Mouse (Mus musculus): Measurements from ENCODE around the gene Evi5l. TPM values are rescaled to one million over a fixed set of nuclear protein-coding genes. Genes with fewer than 3 reads are reported as not detected.

Gene Evi5l
- polyA plus RNA-seq, 1 experiment from 2014 or later = 18.3 TPM

GRCm38 (mm10) chr8:4245737-4246136 lies 79.4 kb downstream of the Evi5l start:
- H3K4me1 ChIP-seq (ENCODE audit: control insufficient read depth, insufficient read depth, low read length) = no peaks in the 10 kb centered on the region; the same call in 1 of the 2 replicates
- H3K4me2 ChIP-seq (replicated peaks; ENCODE audit: low read depth, low read length) = no peak overlapping the region
- H3K36me3 ChIP-seq (ENCODE audit: control insufficient read depth, insufficient read depth, low read length) = peaks cover 77% of the 10 kb centered on the region
- WGBS = 85% methylated on average over 13 of the region's 13 CpGs
- H3K27me3 ChIP-seq (ENCODE audit: control insufficient read depth, insufficient read depth, low read length) = no peaks in the 10 kb centered on the region
- no peak for ATAC-seq (ENCODE audit: low FRiP score, low TSS enrichment)
- no peak overlapping the region for H3K27ac ChIP-seq (ENCODE audit: low read depth, low read length)
- no peak overlapping the region for H3K9ac ChIP-seq (ENCODE audit: low read depth, low read length)
- H3K4me3 ChIP-seq (ENCODE audit: low read length) = no peak overlapping the region
- H3K9me3 ChIP-seq (ENCODE audit: control insufficient read depth, low read length) = no peaks in the 10 kb centered on the region

- H3K4me1 ChIP-seq (ENCODE audit: control insufficient read depth, insufficient read depth, low read length) = no peaks in the 10 kb centered on the region; the same call in 1 of the 2 replicates
- no peaks in the 10 kb centered on the region for H3K9me3 ChIP-seq (ENCODE audit: control insufficient read depth, low read length)
- WGBS = 91% methylated on average over 8 of the region's 8 CpGs
- peaks cover 63% of the 10 kb centered on the region for H3K36me3 ChIP-seq (ENCODE audit: control insufficient read depth, insufficient read depth, low read length)
- H3K4me3 ChIP-seq (ENCODE audit: low read length) = no peak overlapping the region
- no peaks in the 10 kb centered on the region for H3K27me3 ChIP-seq (ENCODE audit: control insufficient read depth, insufficient read depth, low read length)
- no peak overlapping the region for H3K27ac ChIP-seq (ENCODE audit: low read depth, low read length)
- no peak overlapping the region for H3K9ac ChIP-seq (ENCODE audit: low read depth, low read length)
- no peak for ATAC-seq (ENCODE audit: low FRiP score, low TSS enrichment)
- H3K4me2 ChIP-seq (replicated peaks; ENCODE audit: low read depth, low read length) = no peak overlapping the region
Observed at GRCm38 (mm10) chr8:4247241-4247640, 80.9 kb downstream of the Evi5l start.

- Histone ChIP-seq H3K4me3 (ENCODE audit: low read length) (no peak within 1 kb of the TSS), H3K36me3 (ENCODE audit: control insufficient read depth, insufficient read depth, low read length) (peaks cover 55% of the 10 kb centered on the region), H3K27me3 (ENCODE audit: control insufficient read depth, insufficient read depth, low read length) (no peaks in the 10 kb centered on the region), H3K9me3 (ENCODE audit: control insufficient read depth, low read length) (no peaks in the 10 kb centered on the region), H3K27ac (ENCODE audit: low read depth, low read length) (peak within 1 kb of the TSS; percentile 17; the same call in 1 of the 2 replicates), H3K4me1 (ENCODE audit: control insufficient read depth, insufficient read depth, low read length) (no peaks in the 10 kb centered on the region; the same call in 1 of the 2 replicates), H3K9ac (ENCODE audit: low read depth, low read length) (no peak within 1 kb of the TSS), H3K4me2 (replicated peaks; ENCODE audit: low read depth, low read length) (0 out of 2 replicates have a peak within 1 kb of the TSS, but pooled peaks have one; percentile 21)
- 86% methylated on average over 15 of the region's 15 CpGs for WGBS
- no peak for ATAC-seq (ENCODE audit: low FRiP score, low TSS enrichment)
Observed at GRCm38 (mm10) chr8:4247951-4248540, 81.7 kb downstream of the Evi5l start, which contains the start of gene Tgfbr3l. Gene Tgfbr3l (plus strand): TSS chr8:4248214.

- Histone ChIP-seq H3K36me3 (ENCODE audit: control insufficient read depth, insufficient read depth, low read length) (peaks cover 44% of the 10 kb centered on the region), H3K9ac (ENCODE audit: low read depth, low read length) (no peak overlapping the region), H3K27me3 (ENCODE audit: control insufficient read depth, insufficient read depth, low read length) (no peaks in the 10 kb centered on the region), H3K4me3 (ENCODE audit: low read length) (no peak overlapping the region), H3K4me1 (ENCODE audit: control insufficient read depth, insufficient read depth, low read length) (peaks cover 6% of the 10 kb centered on the region), H3K27ac (ENCODE audit: low read depth, low read length) (peak overlapping the region; percentile 17; the same call in 1 of the 2 replicates), H3K9me3 (ENCODE audit: control insufficient read depth, low read length) (no peaks in the 10 kb centered on the region), H3K4me2 (replicated peaks; ENCODE audit: low read depth, low read length) (peak overlapping the region; percentile 21; the same call in 1 of the 2 replicates)
- 12% methylated on average over 28 of the region's 29 CpGs for WGBS
- ATAC-seq (ENCODE audit: low FRiP score, low TSS enrichment) = no peak
Observed at GRCm38 (mm10) chr8:4249213-4249612, 82.8 kb downstream of the Evi5l start.

DNA sequence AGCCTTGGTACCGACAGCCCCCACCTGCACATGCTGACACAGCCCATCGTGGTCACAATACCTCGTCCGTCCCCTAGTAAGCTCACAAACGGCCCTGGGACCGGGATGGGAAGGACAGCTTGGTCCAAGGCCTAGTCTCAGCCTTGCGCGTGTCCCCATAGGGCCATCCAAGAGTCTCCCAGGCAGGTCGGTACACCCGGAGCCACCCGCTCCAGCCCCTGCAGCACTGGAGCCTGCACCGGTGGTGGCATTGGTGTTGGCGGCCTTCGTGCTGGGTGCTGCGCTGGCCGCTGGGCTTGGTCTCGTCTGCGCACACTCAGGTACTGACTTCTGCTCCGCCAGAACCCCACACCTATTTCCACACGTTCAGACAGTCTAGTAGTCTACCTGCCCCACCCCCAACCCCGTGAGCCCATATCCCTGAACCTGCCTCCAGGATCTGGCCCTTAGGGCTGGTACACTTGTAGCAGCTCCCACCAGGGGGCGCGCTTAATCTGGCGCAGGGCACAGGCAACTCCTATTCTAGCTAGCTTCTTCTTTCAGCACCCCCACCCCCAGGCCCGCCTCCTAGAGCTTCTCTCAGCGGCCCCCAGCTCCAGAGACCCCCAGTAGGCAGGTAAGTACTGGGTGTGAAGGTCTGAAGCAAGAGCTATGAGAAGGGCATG lies 84.1 kb downstream of the Evi5l start:
- H3K36me3 ChIP-seq (ENCODE audit: control insufficient read depth, insufficient read depth, low read length) = peaks cover 42% of the 10 kb centered on the region
- peaks cover 9% of the 10 kb centered on the region for H3K4me1 ChIP-seq (ENCODE audit: control insufficient read depth, insufficient read depth, low read length)
- H3K4me3 ChIP-seq (ENCODE audit: low read length) = no peak overlapping the region
- WGBS = 40% methylated on average over 26 of the region's 26 CpGs
- no peaks in the 10 kb centered on the region for H3K9me3 ChIP-seq (ENCODE audit: control insufficient read depth, low read length)
- no peaks in the 10 kb centered on the region for H3K27me3 ChIP-seq (ENCODE audit: control insufficient read depth, insufficient read depth, low read length)
- H3K9ac ChIP-seq (ENCODE audit: low read depth, low read length) = no peak overlapping the region
- peak; percentile 26; the same call in 1 of the 2 replicates for ATAC-seq (ENCODE audit: low FRiP score, low TSS enrichment)
- no peak overlapping the region for H3K27ac ChIP-seq (ENCODE audit: low read depth, low read length)
- no peak overlapping the region for H3K4me2 ChIP-seq (replicated peaks; ENCODE audit: low read depth, low read length)

DNA sequence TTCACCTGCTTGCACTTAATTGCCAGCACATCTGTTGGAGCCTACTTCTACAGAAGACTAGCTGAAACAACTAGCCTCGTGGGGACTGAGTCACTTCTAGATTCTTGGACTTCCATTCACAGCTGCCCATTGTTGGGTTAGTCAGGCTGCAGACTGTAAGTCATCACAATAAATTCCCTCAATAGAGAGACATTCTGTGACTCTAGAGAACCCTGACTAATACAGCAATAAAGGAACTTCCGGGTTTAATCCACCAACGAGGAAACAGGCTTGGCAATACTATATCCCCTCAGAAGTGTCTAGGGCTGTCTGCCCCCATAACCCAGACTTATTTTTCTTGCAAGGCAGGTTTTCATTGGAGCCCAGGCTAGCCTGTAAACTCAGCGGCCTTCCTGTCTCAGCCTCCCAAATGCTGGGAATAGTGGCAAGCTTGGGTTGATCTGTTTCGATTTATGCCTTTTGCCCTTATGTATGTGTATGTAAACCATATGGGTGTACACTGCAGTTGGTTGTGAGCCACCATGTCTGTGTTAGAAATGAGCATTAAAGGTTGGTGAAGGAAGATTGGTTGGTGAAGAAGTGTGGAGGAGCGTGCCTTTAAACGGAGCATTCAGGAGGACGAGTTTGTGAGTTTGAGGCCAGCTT lies 85.9 kb downstream of the Evi5l start:
- peak overlapping the region; percentile 58 for H3K4me2 ChIP-seq (replicated peaks; ENCODE audit: low read depth, low read length)
- H3K36me3 ChIP-seq (ENCODE audit: control insufficient read depth, insufficient read depth, low read length) = peaks cover 39% of the 10 kb centered on the region
- ATAC-seq (ENCODE audit: low FRiP score, low TSS enrichment) = no peak
- no peaks in the 10 kb centered on the region for H3K9me3 ChIP-seq (ENCODE audit: control insufficient read depth, low read length)
- H3K27ac ChIP-seq (ENCODE audit: low read depth, low read length) = no peak overlapping the region
- H3K4me1 ChIP-seq (ENCODE audit: control insufficient read depth, insufficient read depth, low read length) = peaks cover 12% of the 10 kb centered on the region
- 49% methylated on average over 8 of the region's 8 CpGs for WGBS
- peak overlapping the region; percentile 91 for H3K4me3 ChIP-seq (ENCODE audit: low read length)
- no peaks in the 10 kb centered on the region for H3K27me3 ChIP-seq (ENCODE audit: control insufficient read depth, insufficient read depth, low read length)
- 0 out of 2 replicates have a peak overlapping the region, but pooled peaks have one; percentile 88 for H3K9ac ChIP-seq (ENCODE audit: low read depth, low read length)

DNA sequence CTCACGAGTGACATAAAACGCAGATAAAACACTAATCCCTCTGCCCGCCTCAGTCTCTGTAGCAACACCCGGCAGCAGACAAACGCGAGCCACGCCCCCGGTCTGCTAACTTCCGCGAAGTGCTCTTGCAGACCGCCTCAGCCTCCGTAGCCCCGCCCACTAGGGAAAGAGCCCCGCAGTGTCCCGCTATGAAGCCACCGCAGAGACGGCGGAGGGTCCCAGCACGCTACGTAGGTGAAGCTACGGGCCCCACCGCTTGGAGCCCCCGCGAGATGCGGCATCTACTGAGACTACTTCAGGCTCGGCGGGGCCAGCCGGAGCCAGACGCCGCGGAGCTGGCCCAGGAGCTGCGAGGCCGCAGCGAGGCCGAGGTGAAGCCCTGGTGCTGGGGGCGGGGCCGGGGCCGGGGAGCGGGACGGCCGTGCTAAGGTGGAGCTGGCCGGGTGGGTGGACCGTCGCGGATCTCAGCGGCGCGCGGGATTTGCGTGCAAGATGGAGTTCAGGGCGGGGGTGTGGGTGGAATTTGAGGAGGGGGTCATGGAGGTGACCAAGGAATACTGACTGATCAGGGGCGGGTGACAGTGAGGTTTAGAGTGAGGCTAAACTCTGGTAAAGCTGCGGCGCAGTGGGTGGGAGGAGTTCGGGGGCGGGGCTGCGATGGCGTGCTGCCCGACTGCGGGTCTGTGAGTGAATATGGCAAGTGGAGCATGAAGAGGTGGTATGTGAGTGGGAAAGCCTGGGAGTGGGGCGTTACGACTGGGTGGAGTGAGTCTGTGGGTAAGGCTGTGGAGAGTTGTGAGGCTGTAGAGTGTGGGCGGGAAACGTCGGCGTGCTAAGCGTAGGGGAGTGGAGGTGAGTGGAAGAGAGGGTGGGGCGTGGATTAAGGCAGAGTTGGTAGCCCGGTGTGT lies 86.8 kb downstream of the Evi5l start, which contains the start of gene Snapc2:
Gene Snapc2, plus strand, starts transcription at position 147 of the 908 bp plus-strand sequence.
- peak within 1 kb of the TSS; percentile 87 for H3K27ac ChIP-seq (ENCODE audit: low read depth, low read length)
- peaks cover 30% of the 10 kb centered on the region for H3K36me3 ChIP-seq (ENCODE audit: control insufficient read depth, insufficient read depth, low read length)
- H3K27me3 ChIP-seq (ENCODE audit: control insufficient read depth, insufficient read depth, low read length) = no peaks in the 10 kb centered on the region
- H3K9me3 ChIP-seq (ENCODE audit: control insufficient read depth, low read length) = no peaks in the 10 kb centered on the region
- WGBS = under 1% methylated on average over 69 of the region's 69 CpGs
- H3K4me2 ChIP-seq (replicated peaks; ENCODE audit: low read depth, low read length) = peak within 1 kb of the TSS; percentile 58
- H3K4me1 ChIP-seq (ENCODE audit: control insufficient read depth, insufficient read depth, low read length) = peaks cover 21% of the 10 kb centered on the region
- peak; percentile 89 for ATAC-seq (ENCODE audit: low FRiP score, low TSS enrichment)
- H3K4me3 ChIP-seq (ENCODE audit: low read length) = peak within 1 kb of the TSS; percentile 91
- H3K9ac ChIP-seq (ENCODE audit: low read depth, low read length) = peak within 1 kb of the TSS; percentile 88

- 62% methylated on average over 6 of the region's 6 CpGs for WGBS
- Histone ChIP-seq H3K4me1 (ENCODE audit: control insufficient read depth, insufficient read depth, low read length) (peaks cover 21% of the 10 kb centered on the region), H3K27me3 (ENCODE audit: control insufficient read depth, insufficient read depth, low read length) (no peaks in the 10 kb centered on the region), H3K4me2 (replicated peaks; ENCODE audit: low read depth, low read length) (peak overlapping the region; percentile 58), H3K9me3 (ENCODE audit: control insufficient read depth, low read length) (no peaks in the 10 kb centered on the region), H3K36me3 (ENCODE audit: control insufficient read depth, insufficient read depth, low read length) (peaks cover 26% of the 10 kb centered on the region), H3K9ac (ENCODE audit: low read depth, low read length) (peak overlapping the region; percentile 88; the same call in 1 of the 2 replicates), H3K4me3 (ENCODE audit: low read length) (peak overlapping the region; percentile 91), H3K27ac (ENCODE audit: low read depth, low read length) (no peak overlapping the region)
- no peak for ATAC-seq (ENCODE audit: low FRiP score, low TSS enrichment)
Observed at GRCm38 (mm10) chr8:4254001-4254400, 87.6 kb downstream of the Evi5l start.

Data from kidney, embryonic 14.5 days (tissue).